Mouse (Mus musculus): ENCODE measurements at regions not wholly inside any gene's neighbourhood (a gene's known extent, or its start where the extent isn't known, plus 50 kb on each side); places are given as distances from the start of the nearest gene placed in this dataset.
"Not testable (repeated sequence)": the region's sequence is repeated elsewhere in the genome, so short reads cannot be mapped to it uniquely, and the experiment has no call there.

DNA sequence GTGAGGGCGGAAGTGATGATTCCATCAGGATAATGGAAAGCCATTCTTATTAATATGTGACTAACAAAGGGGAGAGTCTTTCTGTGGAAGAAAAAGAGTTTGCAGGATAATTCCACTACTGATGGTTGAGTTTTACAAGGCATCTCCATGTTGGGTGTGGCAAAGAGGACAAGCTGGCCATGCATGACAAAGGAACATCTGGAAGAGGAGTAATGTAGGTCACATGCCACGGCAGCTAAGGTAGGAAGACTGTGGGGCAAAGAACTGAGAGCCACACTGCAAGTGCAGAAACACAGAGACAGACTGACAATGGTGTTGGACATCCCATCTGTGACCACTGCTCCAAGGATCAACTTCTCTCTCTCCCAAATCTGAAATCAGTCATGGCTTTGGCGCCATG, 196.4 kb upstream of the Gdi2 start:
- DNase-seq = no peak

DNA sequence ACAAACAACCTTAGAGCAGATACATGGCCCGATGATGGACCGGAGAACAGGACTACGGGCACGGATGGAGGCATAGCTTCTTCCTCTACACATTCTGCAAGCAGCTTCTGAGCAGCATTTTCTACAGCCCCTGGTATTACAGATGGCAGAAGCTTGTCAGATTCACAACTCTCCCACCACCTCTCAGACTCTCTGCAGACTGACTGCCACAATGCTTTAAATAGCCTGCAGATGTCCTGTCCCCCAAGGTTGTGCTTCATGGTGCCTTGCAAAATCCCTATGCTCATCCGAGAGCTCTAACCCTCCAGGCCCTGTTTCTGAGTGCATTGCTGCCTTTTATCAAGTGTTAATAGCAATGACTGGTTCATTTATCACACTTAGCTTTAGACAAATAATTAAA, 194.3 kb upstream of the Gdi2 start:
- no peak for DNase-seq

GRCm38 (mm10) chr13:3354912-3355311, 183.0 kb upstream of the Gdi2 start:
- not testable (repeated sequence) for DNase-seq

DNA sequence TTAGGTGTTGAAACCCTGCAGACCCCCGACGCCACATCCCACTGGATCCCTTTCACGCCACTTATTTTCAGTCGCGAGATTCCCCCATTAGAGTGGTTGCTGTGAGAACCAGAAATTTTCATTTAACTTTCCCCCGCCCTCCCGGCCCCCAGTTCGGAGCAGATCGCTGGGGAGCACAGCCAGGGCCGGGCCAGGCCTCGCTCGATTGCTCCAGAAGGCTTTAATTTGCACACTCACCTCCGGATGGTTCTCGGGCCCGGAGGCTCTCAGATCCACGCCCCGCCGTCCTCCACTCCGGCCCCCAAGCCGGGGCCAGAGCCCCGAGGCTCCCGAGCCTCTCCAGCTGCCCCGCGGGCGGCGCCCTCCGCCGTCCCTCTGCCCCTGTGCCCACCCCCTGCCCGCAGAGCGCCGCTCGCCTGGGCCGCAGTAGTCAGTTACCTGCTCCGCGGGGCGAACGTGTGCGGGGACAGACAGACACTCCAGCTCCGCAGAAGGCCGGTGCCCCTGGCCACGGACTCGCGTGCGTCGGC, 179.7 kb upstream of the Gdi2 start:
- DNase-seq = peak; percentile 32 to 37

GRCm38 (mm10) chr13:3358996-3359750, 178.7 kb upstream of the Gdi2 start:
- peak; percentile 35 to 40 for DNase-seq

DNA sequence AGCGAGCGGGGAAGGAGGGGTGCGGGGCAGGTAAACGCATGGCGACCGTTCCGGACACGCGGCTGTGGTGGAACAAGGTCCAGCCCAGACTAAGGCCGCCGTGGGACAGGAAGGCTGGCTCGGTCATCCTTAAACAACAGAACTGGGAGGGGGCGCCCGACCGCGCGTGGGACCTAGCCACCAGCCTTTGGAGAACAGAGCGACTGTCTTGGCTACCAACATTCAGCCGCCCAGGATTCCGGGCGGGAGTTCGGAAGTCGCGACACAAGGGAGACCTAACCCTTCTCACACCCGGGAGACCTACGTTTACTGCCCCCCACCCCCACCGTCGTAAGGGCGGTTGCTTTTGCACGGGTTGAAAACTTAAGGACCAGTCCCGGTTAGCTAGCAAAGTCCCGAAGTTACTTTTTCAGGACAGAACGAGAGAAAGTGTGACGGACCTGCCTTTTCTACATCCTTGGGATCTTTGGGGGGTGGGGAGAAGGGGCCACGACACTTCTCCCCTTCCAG, 178.1 kb upstream of the Gdi2 start:
- DNase-seq = peak; percentile 48 to 59

GRCm38 (mm10) chr13:3360503-3361490, 177.1 kb upstream of the Gdi2 start:
- DNase-seq = peak; percentile 73 to 80

DNA sequence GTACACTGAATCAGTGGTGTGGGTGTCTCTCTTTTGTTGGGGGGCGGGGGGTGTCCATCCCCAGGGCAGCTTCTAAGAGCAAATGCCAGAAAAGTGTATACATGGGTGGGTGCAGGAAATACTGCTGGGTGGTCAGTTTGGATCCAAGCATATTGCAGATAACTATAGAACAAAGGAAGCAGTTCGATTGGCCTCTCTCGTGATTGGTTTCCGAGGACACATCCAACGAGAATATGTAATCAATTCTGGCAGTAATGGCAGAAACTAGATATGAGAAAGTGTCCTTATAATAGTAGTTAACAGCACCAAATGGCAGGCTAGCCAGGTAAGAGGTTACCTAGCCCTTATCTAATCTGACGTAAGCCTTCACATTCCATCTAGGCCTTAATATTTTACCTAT, 165.2 kb upstream of the Gdi2 start:
- DNase-seq = no peak

DNA sequence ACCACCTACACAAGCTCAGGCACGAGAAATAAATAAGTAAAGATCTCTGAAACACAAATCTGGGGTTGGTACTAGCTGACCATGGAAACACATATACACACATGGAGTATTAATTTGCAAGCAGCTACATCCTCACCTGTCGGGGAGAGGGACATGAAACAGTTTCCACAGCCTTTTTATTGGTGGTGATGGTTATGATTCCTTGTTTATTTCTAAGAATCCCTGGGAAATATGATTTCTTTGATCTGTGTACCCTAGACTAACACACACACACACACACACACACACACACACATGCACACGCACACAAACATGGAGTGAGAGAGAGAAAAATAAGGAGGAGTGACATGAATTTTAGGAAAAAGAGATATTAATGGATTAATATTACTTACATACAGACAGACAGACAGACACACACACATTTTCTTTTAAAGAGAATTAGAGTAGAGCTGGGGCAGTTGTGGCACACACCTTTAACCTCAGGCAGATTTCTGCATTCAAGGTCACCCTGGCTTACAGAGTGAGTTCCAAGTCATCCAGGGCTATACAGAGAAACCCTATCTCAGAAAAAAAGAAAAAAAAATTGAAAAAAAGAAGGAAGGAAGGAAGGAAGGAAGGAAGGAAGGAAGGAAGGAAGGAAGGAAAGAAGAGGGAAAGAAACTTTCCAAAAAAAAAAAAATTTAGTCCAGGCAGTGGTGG, 164.2 kb upstream of the Gdi2 start:
- not testable (repeated sequence) for DNase-seq

DNA sequence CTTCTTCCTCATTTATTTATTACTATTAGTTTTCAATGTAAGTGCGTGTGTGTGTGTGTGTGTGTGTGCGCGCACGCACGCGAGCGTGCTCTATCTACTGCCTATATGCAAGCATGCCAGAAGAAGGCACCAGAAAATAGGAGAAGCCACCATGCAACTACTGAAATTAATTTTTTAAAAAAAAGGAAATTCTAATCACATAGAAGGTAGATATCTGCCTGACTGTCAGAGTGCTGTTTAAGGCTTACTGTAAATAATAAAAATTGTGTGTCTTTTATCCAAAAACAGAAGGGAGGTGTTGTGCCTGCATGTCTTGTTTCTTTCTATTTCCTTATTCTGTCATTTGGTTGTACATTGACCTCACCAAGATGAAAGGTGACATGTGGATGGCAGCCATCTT, 163.1 kb upstream of the Gdi2 start:
- no peak for DNase-seq

DNA sequence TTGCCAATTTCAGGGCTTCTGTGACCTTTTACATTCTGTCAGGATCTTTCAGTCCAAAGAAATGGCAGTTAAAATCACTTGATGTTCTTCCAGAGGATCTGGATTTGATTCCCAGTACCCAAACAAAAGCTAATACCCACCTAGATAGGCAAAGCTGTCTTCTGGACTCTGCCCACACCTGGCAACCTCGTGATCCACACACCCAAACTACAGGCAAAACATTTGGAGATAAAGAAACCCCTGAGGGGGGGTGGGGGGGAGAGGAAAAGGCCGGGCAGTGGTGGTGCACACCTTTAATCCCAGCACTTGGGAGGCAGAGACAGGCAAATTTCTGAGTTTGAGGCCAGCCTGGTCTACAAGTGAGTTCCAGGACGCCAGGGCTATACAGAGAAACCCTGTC, 160.1 kb upstream of the Gdi2 start:
- not testable (repeated sequence) for DNase-seq

- not testable (repeated sequence) for DNase-seq
These were observed 132.1 kb upstream of the Gdi2 start for GRCm38 (mm10) chr13:3405783-3406182.

DNA sequence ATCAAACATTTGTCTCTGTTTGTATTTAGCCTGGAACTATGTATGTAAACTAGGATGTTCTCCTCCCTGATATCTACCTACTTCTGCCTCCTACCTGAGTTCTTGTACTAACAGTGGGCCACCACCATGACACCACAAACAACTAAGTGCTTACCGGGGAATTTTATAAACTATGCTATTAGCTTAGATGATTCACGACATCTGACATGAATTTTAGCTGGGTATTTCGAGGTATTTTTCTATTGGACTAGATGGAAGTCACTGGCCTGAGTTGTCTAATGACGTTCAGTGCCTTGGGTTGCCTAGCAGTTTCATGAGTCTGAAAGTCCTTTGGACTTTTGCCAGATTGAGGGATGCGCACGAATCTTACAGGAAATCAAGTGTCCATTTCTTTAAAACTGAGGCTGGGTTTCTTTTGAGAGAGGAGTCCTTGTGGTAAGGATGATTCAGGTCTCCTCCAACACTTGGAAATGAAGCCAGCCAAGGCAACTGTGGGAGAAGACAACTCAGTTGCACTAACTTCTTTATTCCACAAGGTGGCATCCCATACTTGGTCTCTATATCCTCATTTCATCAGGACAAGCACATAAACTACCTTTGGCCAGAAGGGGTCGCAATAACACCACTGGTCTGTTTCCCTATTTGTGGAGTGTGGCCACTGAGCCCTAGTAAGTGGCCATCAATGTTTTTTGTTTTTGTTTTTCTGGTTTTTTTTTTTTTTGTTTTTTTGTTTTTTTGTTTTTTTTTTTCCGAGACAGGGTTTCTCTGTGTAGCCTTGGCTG, 131.4 kb upstream of the Gdi2 start:
- DNase-seq = peak; percentile 50 to 79

DNA sequence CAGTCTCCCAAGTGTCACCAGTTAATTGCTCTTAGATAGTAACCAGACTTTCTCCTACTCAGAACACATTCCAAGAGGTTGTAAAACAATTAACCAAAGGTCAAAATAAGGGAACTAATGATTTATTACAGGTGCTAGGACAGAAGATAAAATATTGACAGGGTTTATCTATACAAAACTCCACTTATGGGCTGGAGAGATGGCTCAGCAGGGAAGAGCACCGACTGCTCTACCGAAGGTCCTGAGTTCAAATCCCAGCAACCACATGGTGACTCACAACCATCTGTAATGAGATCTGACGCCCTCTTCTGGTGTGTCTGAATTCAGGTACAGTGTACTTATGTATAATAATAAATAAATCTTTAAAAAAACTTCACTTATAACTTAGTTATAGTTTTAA, 127.6 kb upstream of the Gdi2 start:
- not testable (repeated sequence) for DNase-seq

DNA sequence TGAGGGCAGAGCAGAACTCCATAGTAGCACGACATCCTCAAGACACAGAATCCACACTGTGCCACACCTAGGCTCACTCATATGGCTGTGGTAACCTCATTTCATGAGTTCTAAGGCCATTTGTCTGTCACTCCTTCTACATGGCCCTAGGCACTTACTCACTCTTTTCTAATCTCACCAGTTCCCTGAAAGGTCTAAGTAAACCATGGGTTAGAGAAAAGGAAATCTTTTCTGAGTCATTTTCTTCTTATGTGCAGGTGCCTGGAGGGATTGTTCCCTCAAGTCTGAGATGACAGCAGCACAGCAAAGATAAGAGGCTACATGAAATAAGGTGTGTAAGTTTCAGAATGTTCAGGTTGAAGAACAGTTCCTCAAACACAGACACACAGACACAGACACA, 120.8 kb upstream of the Gdi2 start:
- no peak for DNase-seq

DNA sequence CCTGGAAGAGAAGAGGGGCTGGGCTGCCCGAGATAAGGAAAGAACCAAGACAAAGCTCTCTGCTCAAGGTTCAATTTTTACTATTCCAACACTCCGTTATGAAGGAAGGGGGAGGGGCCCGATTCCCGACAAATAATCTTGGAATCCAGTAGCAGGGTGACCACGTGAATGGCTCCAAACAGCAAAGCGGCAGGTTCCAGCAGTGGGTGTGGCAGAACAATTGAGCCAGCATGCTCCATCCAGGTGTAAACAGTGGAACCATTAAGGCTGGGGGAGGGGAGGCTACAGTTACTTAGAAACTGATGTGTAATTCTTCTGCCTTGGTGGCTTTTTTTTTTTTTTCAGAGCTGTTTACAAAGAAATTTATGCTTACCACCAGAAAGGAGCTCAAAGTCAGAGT, 82.5 kb upstream of the Gdi2 start:
- DNase-seq = not testable (repeated sequence)

- no peak for DNase-seq
These were observed 61.0 kb upstream of the Gdi2 start for GRCm38 (mm10) chr13:3476884-3477283.

- DNase-seq = peak; percentile 71 to 82
These were observed 59.7 kb upstream of the Gdi2 start for GRCm38 (mm10) chr13:3477997-3478728.
